Mouse (Mus musculus) common myeloid progenitor, adult 5-6 weeks (primary cell): ENCODE measurements around the gene Anxa7. TPM values are rescaled to one million over a fixed set of nuclear protein-coding genes. Genes with fewer than 3 reads are reported as not detected.

ENCODE experiments used
- ATAC-seq: replicated peaks from 2 replicates; pipeline ENCODE4 v1.8.0; 2016; ENCODE audit warnings: low read depth, mild to moderate bottlenecking, moderate TSS enrichment, inconsistent platforms; ENCODE audit not compliant: poor library complexity, severe bottlenecking
- total RNA-seq: library from RNA; stranded (forward); fragments of 200-1000, 187-1606 nt; gene quantifications from 2 replicates; pipeline ENCODE4 v1.2.3, GENCODE M21; 2017

Anxa7 gene
- total RNA-seq, 1 experiment from 2014 or later, result 60.9 TPM

- ATAC-seq, result no peak
Observed at GRCm38 (mm10) chr14:20442252-20442651, 37.7 kb downstream of the Anxa7 start.

- peak; percentile 47 for ATAC-seq
Observed at GRCm38 (mm10) chr14:20436976-20437375, 43.0 kb downstream of the Anxa7 start.

- ATAC-seq, result no peak
Observed at GRCm38 (mm10) chr14:20432420-20432819, 47.5 kb downstream of the Anxa7 start.

GRCm38 (mm10) chr14:20431726-20432125, 48.2 kb downstream of the Anxa7 start:
- ATAC-seq, result no peak

- no peak for ATAC-seq
Observed at GRCm38 (mm10) chr14:20429833-20430232, 50.1 kb downstream of the Anxa7 start.

- no peak for ATAC-seq
Observed at GRCm38 (mm10) chr14:20428593-20428992, 51.3 kb downstream of the Anxa7 start.

- ATAC-seq, result no peak
Observed at GRCm38 (mm10) chr14:20423046-20423445, 56.9 kb downstream of the Anxa7 start.

- peak; percentile 56; the same call in 1 of the 2 replicates for ATAC-seq
Observed at GRCm38 (mm10) chr14:20422257-20422656, 57.7 kb downstream of the Anxa7 start.

Other genes starting within 250 kb of the Anxa7 start
- gene Kcnk16, start 210.9 kb downstream of the Anxa7 start, total RNA-seq, result not detected in 2 replicates
- 8.2 and 10.1 TPM in 2 replicates for gene Nudt13, start 185.4 kb downstream of the Anxa7 start, total RNA-seq
- 60.3 and 73.0 TPM in 2 replicates for gene Ecd, start 132.0 kb downstream of the Anxa7 start, total RNA-seq
- 21.5 and 28.5 TPM in 2 replicates for gene Fam149b, start 132.0 kb downstream of the Anxa7 start, total RNA-seq
- 329 and 390 TPM in 2 replicates for gene Dnajc9, start 91.2 kb downstream of the Anxa7 start, total RNA-seq
- 38.8 and 43.9 TPM in 2 replicates for gene Mrps16, start 86.5 kb downstream of the Anxa7 start, total RNA-seq
- gene Cfap70, start 27.9 kb downstream of the Anxa7 start, total RNA-seq, result 0.05 TPM in 1 of 2 replicates, not detected in the other
- 1.1 and 1.9 TPM in 2 replicates for gene Mss51, start 16.8 kb upstream of the Anxa7 start, total RNA-seq
- gene Ppp3cb, start 66.4 kb upstream of the Anxa7 start, total RNA-seq, result 55.1 and 94.1 TPM in 2 replicates
- gene Usp54, start 160.9 kb upstream of the Anxa7 start, total RNA-seq, result 8.3 and 8.6 TPM in 2 replicates
- gene Myoz1, start 176.4 kb upstream of the Anxa7 start, total RNA-seq, result not detected in 2 replicates
- 0.23 TPM in 1 of 2 replicates, not detected in the other for gene Synpo2l, start 188.2 kb upstream of the Anxa7 start, total RNA-seq
- gene Sec24c, start 194.2 kb upstream of the Anxa7 start, total RNA-seq, result 75.4 and 87.3 TPM in 2 replicates
- gene Fut11, start 214.8 kb upstream of the Anxa7 start, total RNA-seq, result 6.2 and 9.5 TPM in 2 replicates
- 100 and 114 TPM in 2 replicates for gene Chchd1, start 222.9 kb upstream of the Anxa7 start, total RNA-seq
- 7.9 and 17.6 TPM in 2 replicates for gene Zswim8, start 227.4 kb upstream of the Anxa7 start, total RNA-seq